Mouse (Mus musculus) embryo, embryonic 11.5 days (tissue): Measurements from ENCODE around the gene Eif2s1.

Source experiments
- DNase-seq: peaks from one replicate; pipeline ENCODE4 v3.0.0-alpha.2; 2012; ENCODE audit warnings: low read depth, low spot score

Eif2s1 gene

GRCm38 (mm10) chr12:78861496-78862253, at the start of gene Eif2s1, which contains the start of gene Atp6v1d:
Gene Eif2s1, plus strand, starts transcription at chr12:78861819.
Gene Atp6v1d, minus strand, starts transcription at chr12:78861638.
- peak; percentile 98 for DNase-seq

GRCm38 (mm10) chr12:78814437-78814836, 47.2 kb upstream of the Eif2s1 start:
- DNase-seq: no peak

GRCm38 (mm10) chr12:78834496-78834895, 27.1 kb upstream of the Eif2s1 start:
- no peak for DNase-seq

- DNase-seq: no peak
Observed at GRCm38 (mm10) chr12:78839906-78840305, 21.7 kb upstream of the Eif2s1 start.

GRCm38 (mm10) chr12:78842429-78842828, 19.2 kb upstream of the Eif2s1 start:
- DNase-seq: no peak

GRCm38 (mm10) chr12:78848246-78848645, 13.4 kb upstream of the Eif2s1 start:
- no peak for DNase-seq

- DNase-seq: no peak
Observed at GRCm38 (mm10) chr12:78860921-78861495, 611 bp upstream of the Eif2s1 start.

- no peak for DNase-seq
Observed at GRCm38 (mm10) chr12:78862254-78862730, 673 bp downstream of the Eif2s1 start.

- DNase-seq: no peak
Observed at GRCm38 (mm10) chr12:78865434-78865833, 3.8 kb downstream of the Eif2s1 start.

GRCm38 (mm10) chr12:78868115-78868514, 6.5 kb downstream of the Eif2s1 start:
- no peak for DNase-seq

GRCm38 (mm10) chr12:78874581-78874980, 13.0 kb downstream of the Eif2s1 start:
- no peak for DNase-seq

GRCm38 (mm10) chr12:78890062-78890461, 28.4 kb downstream of the Eif2s1 start:
- DNase-seq: no peak

- no peak for DNase-seq
Observed at GRCm38 (mm10) chr12:78891149-78891548, 29.5 kb downstream of the Eif2s1 start.

GRCm38 (mm10) chr12:78897861-78898260, 36.2 kb downstream of the Eif2s1 start:
- DNase-seq: no peak

GRCm38 (mm10) chr12:78901467-78901866, 39.8 kb downstream of the Eif2s1 start:
- DNase-seq: no peak

- no peak for DNase-seq
Observed at GRCm38 (mm10) chr12:78903313-78903712, 41.7 kb downstream of the Eif2s1 start.

- no peak for DNase-seq
Observed at GRCm38 (mm10) chr12:78904499-78904898, 42.9 kb downstream of the Eif2s1 start.

GRCm38 (mm10) chr12:78906707-78907162, 45.1 kb downstream of the Eif2s1 start, which contains the start of gene Plek2:
Gene Plek2, minus strand, starts transcription at chr12:78906964.
- no peak for DNase-seq

GRCm38 (mm10) chr12:78908081-78908605, 46.5 kb downstream of the Eif2s1 start:
- no peak for DNase-seq

GRCm38 (mm10) chr12:78910684-78911461, 49.3 kb downstream of the Eif2s1 start:
- no peak for DNase-seq

GRCm38 (mm10) chr12:78911707-78912417, 50.2 kb downstream of the Eif2s1 start:
- no peak for DNase-seq
